Mouse (Mus musculus): Measurements from ENCODE around the gene Zcrb1.
A peak's percentile ranks its signal among the peaks of the same experiment; 100 is the strongest.
"Not testable (repeated sequence)": the region's sequence is repeated elsewhere in the genome, so short reads cannot be mapped to it uniquely, and the experiment has no call there.

Zcrb1 gene

DNA sequence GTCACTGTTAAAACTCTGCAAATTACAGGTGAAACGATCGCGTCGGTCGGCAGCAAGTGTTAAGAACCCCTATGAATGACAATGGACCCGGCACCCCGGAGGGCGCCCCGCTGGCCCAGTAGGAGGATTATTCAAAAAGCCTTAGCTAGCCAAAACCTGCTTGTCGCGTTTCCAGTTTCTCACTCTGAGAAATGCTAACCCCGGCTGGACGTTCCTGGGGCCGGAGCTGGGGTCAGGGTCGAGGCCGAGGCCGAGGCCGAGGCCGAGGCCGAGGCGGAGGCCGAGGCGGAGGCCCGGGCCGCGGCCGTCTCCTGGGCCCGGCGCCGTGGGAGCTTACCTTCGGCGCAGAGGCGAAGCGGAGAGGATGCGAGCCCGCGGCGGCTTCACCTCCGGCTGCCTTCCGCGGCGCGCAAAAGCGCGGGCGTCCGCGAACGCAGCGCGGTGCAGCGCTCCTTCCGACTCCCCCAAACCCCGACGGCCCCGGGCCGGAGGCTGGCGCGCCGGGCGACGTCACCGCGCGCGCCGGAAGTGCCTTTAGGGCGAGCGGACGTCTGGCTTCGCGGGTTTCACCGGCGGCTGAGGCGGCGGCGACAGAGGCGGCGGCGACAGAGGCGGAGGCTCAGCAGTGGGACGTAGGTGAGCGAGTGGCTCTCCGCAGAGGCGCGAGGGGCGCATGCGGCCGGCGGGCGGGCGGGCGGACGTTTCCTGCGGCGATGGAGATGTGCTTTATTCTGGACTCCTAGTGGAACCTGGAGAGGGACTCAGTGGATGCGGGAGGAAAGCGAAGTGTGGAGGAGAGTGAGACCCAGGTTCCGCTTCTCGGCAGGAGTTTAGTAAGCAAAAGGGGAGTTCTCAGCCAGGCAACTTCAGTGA, at the start of gene Zcrb1, which contains the start of gene Pphln1:
TSS of gene Zcrb1 (minus strand) at position 509 of the 873 bp plus-strand sequence.
TSS of gene Pphln1 (plus strand) at position 525 of the 873 bp plus-strand sequence.
- peak; percentile 68 to 73 for DNase-seq (ENCODE audit: low spot score in 2 of 2)

DNA sequence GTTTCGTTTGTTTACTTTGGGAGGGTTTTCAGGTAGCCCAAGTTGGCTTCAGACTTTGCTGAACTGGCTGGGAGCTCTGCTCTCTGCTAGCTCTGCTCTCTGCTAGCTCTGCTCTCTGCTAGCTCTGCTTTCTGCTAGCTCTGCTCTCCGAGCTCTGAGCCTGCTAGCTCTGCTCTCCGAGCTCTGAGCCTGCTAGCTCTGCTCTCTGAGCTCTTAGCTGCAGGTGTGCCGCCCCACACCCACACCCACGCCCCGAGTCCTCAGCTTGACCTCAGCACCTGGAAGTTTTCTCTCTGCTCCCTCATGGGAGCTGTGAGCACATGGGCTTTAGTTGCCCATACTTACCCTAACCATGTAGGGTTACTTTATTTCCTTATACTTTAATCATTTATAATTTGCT, 45.5 kb upstream of the Zcrb1 start:
- DNase-seq (ENCODE audit: low spot score in 2 of 2), result no peak

DNA sequence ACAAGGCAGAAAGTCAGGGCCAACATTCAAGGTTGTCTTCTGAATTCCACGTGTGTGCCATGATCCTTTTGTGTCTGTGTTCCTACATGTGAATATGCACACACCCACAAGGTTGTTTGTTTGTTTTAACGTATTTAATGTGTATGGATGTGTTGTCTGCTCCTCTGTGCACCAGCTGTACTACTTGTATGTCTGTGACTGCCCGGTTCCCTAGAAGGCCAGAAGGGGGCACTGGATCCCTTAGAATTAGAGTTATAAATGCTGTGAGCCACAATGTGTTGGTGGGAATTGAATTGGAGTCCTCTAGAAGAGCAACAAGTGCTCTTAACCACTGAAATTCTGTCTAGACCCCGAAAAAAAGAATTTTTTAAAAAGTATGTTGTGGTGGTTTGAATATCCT, 44.1 kb upstream of the Zcrb1 start:
- no peak for DNase-seq (ENCODE audit: low spot score in 2 of 2)

GRCm38 (mm10) chr15:93438663-93439062, 40.5 kb upstream of the Zcrb1 start:
- peak; percentile 5 to 36 for DNase-seq (ENCODE audit: low spot score in 2 of 2)

DNA sequence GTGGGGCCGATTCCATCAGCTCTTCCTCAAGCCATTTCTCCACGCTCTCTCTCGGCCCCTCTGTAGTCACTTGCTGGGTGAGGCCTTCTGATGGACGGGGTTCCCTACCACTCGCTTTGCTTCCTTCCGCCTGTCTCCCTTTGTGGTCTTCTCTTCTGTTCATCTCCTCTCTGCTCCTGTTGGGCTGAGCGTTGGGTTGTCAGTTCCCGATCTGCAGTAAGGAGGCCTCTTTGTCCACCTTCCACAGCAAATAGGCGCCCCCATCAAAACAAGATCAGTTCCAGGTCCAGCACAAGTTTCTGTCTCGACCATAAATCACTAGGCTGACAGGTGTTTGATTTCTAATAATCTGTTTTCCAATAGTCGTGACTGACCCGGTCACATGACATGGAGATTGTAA, 37.9 kb upstream of the Zcrb1 start:
- no peak for DNase-seq (ENCODE audit: low spot score in 2 of 2)

GRCm38 (mm10) chr15:93433811-93434210, 35.7 kb upstream of the Zcrb1 start:
- no peak for DNase-seq (ENCODE audit: low spot score in 2 of 2)

- DNase-seq (ENCODE audit: low spot score in 2 of 2), result no peak
These were observed 24.4 kb upstream of the Zcrb1 start for GRCm38 (mm10) chr15:93422537-93422936.

DNA sequence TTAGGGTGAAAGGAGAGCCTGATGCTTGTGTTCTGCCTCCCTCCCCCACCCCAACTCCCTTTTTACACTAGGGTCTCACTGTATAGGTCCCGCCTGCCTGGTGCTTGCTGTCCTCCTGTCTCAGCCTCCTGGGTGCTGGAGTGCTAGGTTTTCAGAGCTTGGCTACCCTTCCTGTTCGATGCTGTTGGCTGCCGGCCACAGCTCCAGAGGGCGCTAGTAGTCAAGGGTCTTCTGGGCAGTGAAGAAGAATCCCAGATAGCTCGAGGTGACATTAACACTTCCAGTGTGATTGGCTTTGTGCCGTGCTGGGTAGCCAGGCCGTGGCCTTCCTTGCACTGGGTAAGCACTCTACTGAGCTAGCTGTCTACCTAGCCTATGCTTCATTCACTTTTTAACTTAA, 22.5 kb upstream of the Zcrb1 start:
- DNase-seq (ENCODE audit: low spot score in 2 of 2), result no peak

DNA sequence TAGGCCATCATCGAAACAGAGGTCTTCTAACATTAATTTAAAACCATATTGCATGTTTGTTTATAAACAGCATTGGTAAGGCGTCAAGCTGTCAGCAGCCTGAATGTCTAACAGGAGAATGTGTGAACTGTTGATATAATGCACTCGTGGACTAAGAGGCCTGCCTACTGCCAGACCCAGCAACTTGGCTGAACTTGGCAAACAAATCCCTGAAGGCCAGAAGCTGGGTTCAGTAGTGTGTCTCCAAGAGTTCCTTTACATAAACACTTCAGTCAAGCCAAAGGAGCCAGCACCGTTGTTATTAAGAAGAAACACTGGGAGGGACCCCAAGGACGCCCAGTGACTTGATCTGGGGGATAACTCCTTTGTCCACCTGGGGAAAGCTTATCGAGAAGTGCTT, 18.2 kb upstream of the Zcrb1 start:
- no peak for DNase-seq (ENCODE audit: low spot score in 2 of 2)

- no peak for DNase-seq (ENCODE audit: low spot score in 2 of 2)
These were observed 16.3 kb upstream of the Zcrb1 start for GRCm38 (mm10) chr15:93414456-93414855.

- no peak for DNase-seq (ENCODE audit: low spot score in 2 of 2)
These were observed 14.3 kb upstream of the Zcrb1 start for GRCm38 (mm10) chr15:93412445-93412844.

- no peak for DNase-seq (ENCODE audit: low spot score in 2 of 2)
These were observed 8.4 kb upstream of the Zcrb1 start for GRCm38 (mm10) chr15:93406492-93406891.

DNA sequence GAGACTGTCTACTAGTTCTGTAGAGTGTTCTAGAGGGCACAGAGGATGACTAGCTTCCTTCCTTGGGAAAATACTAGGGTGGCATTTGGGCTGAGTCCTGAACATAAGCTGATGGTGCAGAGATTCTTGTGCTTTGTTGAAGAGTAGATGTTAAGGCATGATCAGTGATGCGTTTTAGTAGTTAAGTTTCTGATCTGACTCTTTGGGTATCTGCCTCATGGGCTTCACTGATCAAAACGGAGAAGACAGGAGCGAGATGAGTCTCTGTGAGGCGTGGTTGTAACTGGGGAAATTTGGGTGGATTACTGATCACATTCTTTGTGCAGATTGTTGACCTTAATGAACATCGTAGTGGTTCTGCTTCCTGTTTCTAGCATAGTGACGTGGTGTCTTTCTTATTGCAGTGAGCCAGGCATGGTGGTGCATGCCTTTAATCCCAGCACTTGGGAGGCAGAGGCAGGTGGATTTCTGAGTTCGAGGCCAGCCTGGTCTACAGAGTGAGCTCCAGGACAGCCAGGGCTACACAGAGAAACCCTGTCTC, 7.4 kb upstream of the Zcrb1 start:
- DNase-seq (ENCODE audit: low spot score in 2 of 2), result no peak

DNA sequence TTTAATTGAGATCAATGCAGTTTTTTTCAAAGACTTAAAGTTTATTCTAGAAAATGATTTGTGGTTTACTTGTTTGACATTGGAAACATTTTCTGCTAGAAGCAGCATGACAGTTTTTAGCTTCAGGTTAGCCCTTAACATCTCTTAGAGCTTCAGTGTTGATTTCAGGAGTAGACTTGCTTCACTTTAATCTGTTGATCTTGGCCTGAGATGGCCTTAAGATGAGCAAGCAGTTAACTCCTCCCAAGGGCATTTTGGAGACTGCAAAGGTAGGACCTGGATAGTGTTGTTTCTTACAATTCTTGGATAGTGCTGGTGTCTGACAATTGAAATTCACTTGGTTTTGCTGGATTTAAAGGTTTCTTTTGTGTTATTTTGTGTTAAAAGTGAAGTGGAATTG, 6.7 kb upstream of the Zcrb1 start:
- no peak for DNase-seq (ENCODE audit: low spot score in 2 of 2)

DNA sequence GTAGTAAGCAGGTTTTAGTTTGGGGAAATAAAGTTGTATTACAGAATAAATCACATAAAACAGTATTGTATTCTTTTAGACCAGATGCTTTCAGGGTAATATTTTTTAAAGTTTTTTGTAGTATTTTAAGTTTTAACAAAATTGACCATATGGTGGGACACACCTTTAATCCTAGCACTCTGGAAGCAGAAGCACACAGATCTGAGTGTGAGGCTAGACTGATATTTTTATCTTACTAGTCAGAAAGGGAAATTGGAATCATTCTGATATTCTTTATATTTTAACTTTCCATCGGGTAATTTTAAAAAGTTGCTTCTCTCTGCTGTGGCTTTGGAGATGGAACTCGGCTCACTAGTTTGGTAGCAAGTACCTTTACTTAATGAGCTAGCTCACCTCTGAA, 4.6 kb upstream of the Zcrb1 start:
- no peak for DNase-seq (ENCODE audit: low spot score in 2 of 2)

DNA sequence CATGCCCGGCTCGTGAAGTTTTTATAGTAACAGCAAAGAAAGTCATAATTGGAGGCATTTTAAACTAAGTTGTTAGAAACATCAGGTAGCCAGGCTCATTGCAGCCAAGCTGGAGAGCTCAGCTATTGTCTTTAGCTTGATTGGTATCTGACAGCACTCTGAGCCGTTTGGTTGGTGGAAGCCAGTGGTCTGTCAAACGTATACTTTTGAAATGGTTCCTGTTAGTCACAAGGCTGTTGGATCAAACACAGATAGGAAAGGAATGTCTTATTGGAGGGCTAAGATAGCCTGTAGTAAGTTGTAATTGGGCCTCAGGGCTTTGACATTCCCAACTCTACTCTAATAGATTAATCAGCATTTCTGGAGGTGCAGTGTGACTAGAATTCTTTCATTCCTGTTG, 3.3 kb upstream of the Zcrb1 start:
- no peak for DNase-seq (ENCODE audit: low spot score in 2 of 2)

DNA sequence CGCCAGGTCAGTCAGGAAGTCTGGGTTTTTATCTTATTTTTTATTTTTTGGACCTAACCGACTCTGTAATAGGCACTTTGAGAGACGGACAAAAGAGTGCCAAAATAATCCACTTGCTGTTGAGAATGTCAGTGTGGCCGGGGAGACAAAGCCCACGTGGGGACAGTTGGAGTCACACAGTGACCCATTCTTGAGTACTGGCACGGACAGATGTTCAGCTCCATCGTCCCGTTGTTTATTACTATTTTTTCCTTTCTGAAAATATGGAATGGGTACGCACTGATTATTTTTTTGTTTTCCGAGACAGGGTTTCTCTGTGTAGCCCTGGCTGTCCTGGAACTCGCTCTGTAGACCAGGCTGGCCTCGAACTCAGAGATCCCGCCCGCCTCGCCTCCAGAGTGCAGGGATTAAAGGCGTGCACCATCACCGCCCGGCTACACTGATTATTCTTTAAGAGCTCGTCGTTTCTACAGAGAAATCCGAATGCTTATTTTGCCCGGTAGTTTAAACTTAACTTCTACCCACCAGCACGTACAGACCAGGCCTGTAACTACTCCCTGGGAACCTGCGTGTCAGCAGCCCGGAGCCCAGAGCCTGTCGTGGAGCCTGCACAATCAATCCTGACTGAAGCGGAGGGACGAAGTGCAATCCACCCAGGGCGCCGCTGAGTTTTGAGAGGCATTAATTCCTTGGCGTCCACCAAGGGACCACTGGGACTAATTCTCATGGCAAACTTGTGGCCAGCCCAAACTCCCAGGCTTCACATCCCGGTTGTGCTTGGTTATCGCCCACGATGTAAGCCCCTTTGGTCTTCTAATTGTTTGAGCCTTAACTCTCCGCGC, 786 bp upstream of the Zcrb1 start:
- peak in 1 of 2 experiments; percentile 9 for DNase-seq (ENCODE audit: low spot score in 2 of 2)

DNA sequence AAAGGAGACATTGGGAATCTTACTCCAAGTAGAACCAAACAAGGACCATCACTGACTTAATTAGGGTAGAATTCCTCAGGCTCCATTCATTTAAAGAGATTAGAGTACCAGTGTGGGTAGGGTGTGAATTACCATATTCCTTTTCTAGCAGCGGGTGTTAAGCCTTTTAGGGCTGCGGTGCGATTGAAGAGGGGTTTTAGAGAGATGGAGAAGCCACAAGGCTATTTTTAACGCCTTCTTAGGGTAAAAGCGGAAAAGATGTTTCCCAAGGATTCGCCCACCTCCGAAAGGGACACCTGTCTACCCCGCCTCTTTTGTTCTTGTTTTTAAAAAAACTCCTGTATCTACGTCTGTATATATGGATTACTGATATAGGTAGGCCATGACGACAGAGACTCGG, 865 bp downstream of the Zcrb1 start:
- no peak for DNase-seq (ENCODE audit: low spot score in 2 of 2)

GRCm38 (mm10) chr15:93381337-93381736, 16.8 kb downstream of the Zcrb1 start:
- no peak for DNase-seq (ENCODE audit: low spot score in 2 of 2)

DNA sequence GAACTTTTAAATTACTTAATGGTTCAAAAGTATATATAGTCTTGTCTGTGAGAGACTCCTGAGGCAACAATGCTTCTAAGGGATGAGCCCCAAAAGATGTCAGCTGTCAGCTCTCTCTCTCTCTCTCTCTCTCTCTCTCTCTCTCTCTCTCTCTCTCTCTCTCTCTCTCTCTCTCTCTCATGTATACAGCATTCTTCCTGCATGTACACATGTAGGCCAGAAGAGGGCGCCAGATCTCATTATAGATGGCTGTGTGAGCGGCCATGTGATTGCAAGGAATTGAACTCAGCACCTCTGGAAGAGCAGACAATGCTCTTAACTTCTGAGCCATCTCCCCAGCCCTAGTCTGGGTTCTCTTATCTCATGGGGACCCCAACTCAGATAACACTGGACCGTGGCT, 19.0 kb downstream of the Zcrb1 start:
- no peak for DNase-seq (ENCODE audit: low spot score in 2 of 2)

DNA sequence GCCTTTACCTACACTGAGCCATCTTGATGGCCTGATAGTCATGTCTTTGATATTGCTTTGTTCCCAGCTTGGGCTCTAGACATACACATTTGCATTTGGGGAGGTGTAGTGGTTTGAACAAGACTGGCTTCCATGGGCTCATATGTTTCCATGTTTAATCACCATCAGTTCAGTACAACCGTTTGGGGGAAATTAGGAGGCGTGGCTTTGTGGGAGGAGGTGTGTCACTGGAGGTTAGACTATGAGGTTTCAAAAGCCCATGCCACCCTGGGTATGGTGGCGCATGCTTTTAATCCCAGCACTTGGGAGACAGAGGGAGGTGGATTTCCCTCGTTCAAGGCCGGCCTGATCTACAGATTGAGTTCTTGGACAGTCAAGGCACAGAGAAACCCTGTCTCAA, 22.4 kb downstream of the Zcrb1 start:
- DNase-seq (ENCODE audit: low spot score in 2 of 2), result no peak

DNA sequence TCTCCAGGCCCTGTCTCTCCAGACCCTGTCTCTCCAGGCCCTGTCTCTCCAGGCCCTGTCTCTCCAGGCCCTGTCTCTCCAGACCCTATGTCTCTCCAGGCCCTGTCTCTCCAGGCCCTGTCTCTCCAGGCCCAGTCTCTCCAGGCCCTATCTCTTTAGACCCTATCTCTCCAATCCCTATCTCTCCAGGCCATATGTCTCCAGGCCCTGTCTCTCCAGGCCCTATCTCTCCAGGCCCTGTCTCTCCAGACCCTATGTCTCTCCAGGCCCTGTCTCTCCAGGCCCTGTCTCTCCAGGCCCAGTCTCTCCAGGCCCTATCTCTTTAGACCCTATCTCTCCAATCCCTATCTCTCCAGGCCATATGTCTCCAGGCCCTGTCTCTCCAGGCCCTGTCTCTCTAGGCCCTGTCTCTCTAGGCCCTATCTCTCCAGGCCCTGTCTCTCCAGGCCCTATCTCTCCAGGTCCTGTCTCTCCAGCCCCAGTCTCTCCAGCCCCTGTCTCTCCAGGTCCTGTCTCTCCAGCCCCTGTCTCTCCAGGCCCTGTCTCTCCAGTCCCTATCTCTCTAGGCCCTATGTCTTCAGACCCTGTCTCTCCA, 25.5 kb downstream of the Zcrb1 start:
- DNase-seq (ENCODE audit: low spot score in 2 of 2), result not testable (repeated sequence)
